Mouse (Mus musculus) cerebellum, adult 2 months (tissue): ENCODE measurements around the gene Slc25a25.

Source experiments
- CTCF ChIP-seq: fragments of 200-500 bp; IDR thresholded peaks from 2 replicates; pipeline ENCODE4 v1.5.1; 2011; ENCODE audit warnings: low read depth, mild to moderate bottlenecking, control low read depth, low read length, moderate library complexity, borderline replicate concordance; ENCODE audit not compliant: insufficient read depth
- POLR2A ChIP-seq: fragments of 200-500 bp; IDR thresholded peaks from 2 replicates; pipeline ENCODE4 v1.6.1; 2011; ENCODE audit warnings: low read length, control low read depth, borderline replicate concordance; ENCODE audit not compliant: insufficient read depth

GRCm38 (mm10) chr2:32428262-32428722 is 23.0 kb downstream of the Slc25a25 start:
- TF ChIP-seq CTCF (no peak), POLR2A (0 out of 2 replicates have a peak, but pooled peaks have one; percentile 11)
